Mouse (Mus musculus) ES-E14 (cell line): ENCODE measurements around the gene Dcx.

ENCODE experiments used
- MAFK ChIP-seq: IDR thresholded peaks from 2 replicates; pipeline ENCODE4 v1.6.1; 2014; ENCODE audit warnings: mild to moderate bottlenecking, low read depth, low read length, inconsistent platforms; ENCODE audit not compliant: insufficient read depth
- ZC3H11A ChIP-seq: IDR thresholded peaks from 2 replicates; pipeline ENCODE4 v1.6.1; 2012; ENCODE audit warnings: low read depth, mild to moderate bottlenecking, inconsistent platforms, low read length, borderline replicate concordance
- ZNF384 ChIP-seq: IDR thresholded peaks from 2 replicates; pipeline ENCODE4 v1.6.1; 2012; ENCODE audit warnings: low read depth, low read length, inconsistent platforms

GRCm38 (mm10) chrX:143884953-143885352 lies 48.2 kb downstream of the Dcx start:
- no peak for TF ChIP-seq ZC3H11A
- TF ChIP-seq MAFK = no peak
- no peak for TF ChIP-seq ZNF384
